Mouse (Mus musculus): ENCODE results near the gene Zc3h13.

Gene Zc3h13

GRCm38 (mm10) chr14:75328062-75328461 is 43.9 kb downstream of the Zc3h13 start:
- DNase-seq: no peak

- no peak for DNase-seq
Observed at GRCm38 (mm10) chr14:75330621-75331020, 46.4 kb downstream of the Zc3h13 start.

- no peak for DNase-seq
Observed at GRCm38 (mm10) chr14:75334321-75334720, 50.1 kb downstream of the Zc3h13 start.

GRCm38 (mm10) chr14:75337884-75338283 is 53.7 kb downstream of the Zc3h13 start:
- DNase-seq: no peak

- DNase-seq: no peak
Observed at GRCm38 (mm10) chr14:75346041-75346440, 61.9 kb downstream of the Zc3h13 start.

GRCm38 (mm10) chr14:75351626-75352025 is 67.5 kb downstream of the Zc3h13 start:
- no peak for DNase-seq

GRCm38 (mm10) chr14:75363316-75363715 is 79.1 kb downstream of the Zc3h13 start:
- DNase-seq: no peak

GRCm38 (mm10) chr14:75365301-75366035 is 81.3 kb downstream of the Zc3h13 start:
- no peak for DNase-seq

GRCm38 (mm10) chr14:75366741-75367140 is 82.6 kb downstream of the Zc3h13 start:
- DNase-seq: no peak

GRCm38 (mm10) chr14:75367503-75367902 is 83.3 kb downstream of the Zc3h13 start:
- no peak for DNase-seq

GRCm38 (mm10) chr14:75369880-75370279 is 85.7 kb downstream of the Zc3h13 start:
- no peak for DNase-seq

GRCm38 (mm10) chr14:75375006-75375598 is 90.9 kb downstream of the Zc3h13 start:
- peak; percentile 26 for DNase-seq

- no peak for DNase-seq
Observed at GRCm38 (mm10) chr14:75376256-75376655, 92.1 kb downstream of the Zc3h13 start.

GRCm38 (mm10) chr14:75377612-75378011 is 93.4 kb downstream of the Zc3h13 start:
- DNase-seq: no peak

Data from right cerebral cortex, postnatal 25 days (tissue).